Mouse (Mus musculus): ENCODE data around the gene Igf1.

GRCm38 (mm10) chr10:87869691-87870090 lies 11.6 kb downstream of the Igf1 start:
- TF ChIP-seq POLR2A (IDR thresholded peaks at IDR 0.05; ENCODE audit: control insufficient read depth, low read depth, low read length): no peak
- no peak for TF ChIP-seq CTCF (IDR thresholded peaks at IDR 0.05; ENCODE audit: control insufficient read depth, insufficient read depth, insufficient replicate concordance, low read depth, low read length)

All from testis, adult 2 months (tissue).